Mouse (Mus musculus) cerebellum, adult 2 months (tissue): Measurements from ENCODE around the gene Pxt1. TPM values are rescaled to one million over a fixed set of nuclear protein-coding genes. Genes with fewer than 3 reads are reported as not detected.
A peak's percentile ranks its signal among the peaks of the same experiment; 100 is the strongest.

Source experiments
- DNase-seq, 2 experiments: peaks; one replicate each; pipeline ENCODE4 v3.0.0; 2021
- H3K27ac ChIP-seq: fragments of 200-500 bp; 2 replicates; pipeline ENCODE4 v1.5.1; 2012; ENCODE audit warnings: low read length, control low read depth, inconsistent platforms; ENCODE audit not compliant: insufficient read depth
- H3K27me3 ChIP-seq: fragments of 200-500 bp; 2 replicates; pipeline ENCODE4 v1.6.1; 2012; ENCODE audit warnings: inconsistent platforms, mild to moderate bottlenecking, low read length, moderate library complexity; ENCODE audit not compliant: control insufficient read depth, insufficient read depth
- H3K4me1 ChIP-seq: fragments of 200-500 bp; 2 replicates; pipeline ENCODE4 v1.6.1; 2011; ENCODE audit warnings: low read length; ENCODE audit not compliant: control insufficient read depth, insufficient read depth
- H3K4me3 ChIP-seq: fragments of 200-500 bp; replicated peaks from 2 replicates; pipeline ENCODE3; 2011; ENCODE audit warnings: mild to moderate bottlenecking, low read depth, low read length, control low read depth; ENCODE audit not compliant: insufficient read depth
- CTCF ChIP-seq: fragments of 200-500 bp; IDR thresholded peaks from 2 replicates; pipeline ENCODE4 v1.5.1; 2011; ENCODE audit warnings: low read depth, mild to moderate bottlenecking, control low read depth, low read length, moderate library complexity, borderline replicate concordance; ENCODE audit not compliant: insufficient read depth
- POLR2A ChIP-seq: fragments of 200-500 bp; IDR thresholded peaks from 2 replicates; pipeline ENCODE4 v1.6.1; 2011; ENCODE audit warnings: low read length, control low read depth, borderline replicate concordance; ENCODE audit not compliant: insufficient read depth
- WGBS: fragments of 180-500 bp; shearing (Covaris S2); methylation state at CpG from one replicate; pipeline ENCODE4 v1.1.7; 2018; 5-methylcytosine and 5-hydroxymethylcytosine counted together
- polyA plus RNA-seq: library from polyadenylated mRNA; depleted of rRNA; stranded (reverse); fragments of >200 nt; gene quantifications from 2 replicates; pipeline ENCODE4 v1.2.3, GENCODE M21; 2012

Pxt1 gene
- polyA plus RNA-seq, 1 experiment: not detected

DNA sequence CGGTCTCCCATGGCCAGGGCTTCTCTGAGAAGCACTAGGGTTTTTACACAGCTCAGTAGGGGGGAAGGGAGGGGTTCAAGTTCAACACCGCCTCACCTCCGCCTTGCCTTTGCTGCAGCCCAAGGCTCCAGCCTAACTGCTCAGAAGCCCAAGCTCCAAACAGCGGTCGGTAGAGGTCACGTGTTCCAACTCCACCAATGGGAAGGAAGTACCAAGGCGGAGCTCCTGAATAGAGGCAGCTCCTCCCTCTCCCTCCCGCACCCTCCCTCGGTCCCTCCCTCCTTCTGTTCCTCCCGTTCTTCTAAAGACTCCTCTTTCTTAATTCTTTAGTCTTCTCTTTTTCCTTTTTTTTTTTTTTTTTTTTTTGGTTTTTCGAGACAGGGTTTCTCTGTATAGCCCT is 1.5 kb downstream of the Pxt1 start:
- 80% methylated on average over 10 of the region's 11 CpGs for WGBS
- TF ChIP-seq CTCF: no peak
- TF ChIP-seq POLR2A: no peak
- H3K4me3 ChIP-seq: no peak overlapping the region
- no peak overlapping the region for H3K27ac ChIP-seq
- no peaks in the 10 kb centered on the region for H3K27me3 ChIP-seq
- DNase-seq: no peak
- H3K4me1 ChIP-seq: peaks cover 7% of the 10 kb centered on the region

DNA sequence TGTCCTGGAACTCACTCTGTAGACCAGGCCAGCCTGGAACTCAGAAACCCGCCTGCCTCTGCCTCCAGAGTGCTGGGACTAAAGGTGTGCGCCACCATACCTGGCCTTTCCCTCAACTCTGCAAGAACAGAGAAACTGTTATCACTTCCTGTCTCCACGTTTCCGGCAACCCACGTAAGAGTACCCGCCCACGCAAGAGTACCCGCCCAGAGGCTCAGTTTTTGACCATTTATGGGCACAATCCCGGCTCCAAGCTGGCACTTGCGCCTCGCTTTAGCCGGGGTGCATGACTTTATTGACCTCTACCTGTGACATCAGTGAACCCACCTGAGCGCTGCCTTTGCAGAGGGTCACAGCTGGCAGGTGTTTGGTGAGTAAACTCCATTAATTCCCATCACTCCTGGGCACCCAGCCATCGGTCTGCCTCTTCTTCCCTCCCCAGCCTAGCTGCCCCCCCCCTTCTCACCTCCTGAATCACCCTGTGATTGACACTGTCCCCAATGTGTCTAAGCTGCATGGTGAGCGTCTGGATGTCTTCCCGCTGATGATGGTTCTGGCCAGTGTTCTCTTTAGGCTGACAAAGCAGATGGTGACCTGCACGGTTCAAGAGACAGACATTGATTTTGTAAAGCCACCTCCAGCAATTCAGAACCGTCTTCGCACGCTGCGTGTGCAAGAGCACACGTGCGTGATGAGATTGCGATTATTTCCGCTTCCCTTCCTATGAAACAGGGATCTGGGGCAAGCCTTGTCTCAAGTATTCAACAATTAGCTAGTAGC is 2.7 kb downstream of the Pxt1 start:
- Histone ChIP-seq H3K27me3 (no peaks in the 10 kb centered on the region), H3K27ac (no peak overlapping the region), H3K4me1 (peaks cover 7% of the 10 kb centered on the region), H3K4me3 (no peak overlapping the region)
- WGBS: 45% methylated on average over 25 of the region's 25 CpGs
- DNase-seq: peak in 1 of 2 experiments; percentile 36
- TF ChIP-seq POLR2A (no peak), CTCF (no peak)

DNA sequence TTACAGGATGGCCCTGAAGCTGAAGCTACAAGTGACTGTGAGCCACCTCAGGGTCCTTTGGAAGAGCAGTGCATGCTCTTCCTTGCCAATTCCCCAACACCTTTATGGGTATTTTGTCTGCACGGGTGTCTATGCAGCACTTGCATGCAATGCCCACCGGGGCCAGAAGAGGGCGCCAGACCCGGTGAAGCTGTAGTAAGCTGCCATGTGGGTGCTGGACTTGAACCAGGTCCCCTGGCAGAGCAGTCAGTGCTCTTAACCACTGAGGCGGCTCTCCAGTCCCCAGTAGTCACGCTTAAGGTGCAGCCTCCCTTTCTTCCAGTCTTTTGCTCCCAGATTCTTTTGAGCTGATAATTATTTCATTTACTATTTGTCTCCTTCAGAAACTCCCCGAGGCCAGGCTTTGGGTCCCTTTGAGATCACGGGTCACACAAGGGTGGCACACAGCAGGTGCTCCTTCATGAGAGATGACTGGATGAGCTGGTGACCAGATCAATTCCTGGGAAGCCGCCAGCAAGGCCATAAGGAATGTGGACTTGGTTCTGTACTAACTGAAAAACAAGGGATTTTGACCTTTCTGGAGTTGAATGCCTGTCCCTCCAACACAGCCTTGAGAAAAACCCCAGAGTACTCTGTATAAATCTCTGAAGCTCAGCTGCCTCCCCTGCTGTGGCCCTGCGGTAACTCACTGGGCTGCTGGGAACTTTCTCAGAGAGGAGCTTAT is 6.9 kb downstream of the Pxt1 start:
- H3K4me3 ChIP-seq: no peak overlapping the region
- no peak overlapping the region for H3K27ac ChIP-seq
- TF ChIP-seq CTCF: peak; percentile 45; the same call in 1 of the 2 replicates
- no peak for TF ChIP-seq POLR2A
- WGBS: 70% methylated on average over 10 of the region's 10 CpGs
- peak in 1 of 2 experiments; percentile 26 for DNase-seq
- H3K27me3 ChIP-seq: no peaks in the 10 kb centered on the region
- peaks cover 7% of the 10 kb centered on the region for H3K4me1 ChIP-seq

DNA sequence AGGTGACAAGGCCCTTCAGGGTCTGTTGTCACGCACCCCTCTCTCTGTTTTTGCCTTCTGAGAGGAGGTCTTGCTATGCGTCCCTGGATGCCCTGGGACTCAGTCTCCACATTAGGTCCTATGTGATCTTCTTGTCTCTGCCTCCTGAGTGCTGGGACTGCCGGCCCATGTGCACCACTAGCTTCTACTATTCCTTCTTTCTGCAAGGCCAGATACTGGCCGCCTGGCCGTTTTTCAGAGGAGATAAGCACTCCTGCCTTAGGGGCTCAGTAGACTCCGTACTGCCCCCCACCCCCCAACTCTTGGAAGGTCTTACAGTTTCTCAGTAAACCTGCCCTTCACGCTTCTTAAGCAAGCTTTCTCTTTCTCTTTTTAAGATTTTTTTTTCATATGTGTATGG is 7.5 kb downstream of the Pxt1 start:
- no peak for TF ChIP-seq POLR2A
- TF ChIP-seq CTCF: no peak
- Histone ChIP-seq H3K4me1 (peaks cover 4% of the 10 kb centered on the region; the same call in 1 of the 2 replicates), H3K27me3 (no peaks in the 10 kb centered on the region), H3K4me3 (no peak overlapping the region), H3K27ac (no peak overlapping the region)
- DNase-seq: no peak
- WGBS: 89% methylated on average over 7 of the region's 7 CpGs

DNA sequence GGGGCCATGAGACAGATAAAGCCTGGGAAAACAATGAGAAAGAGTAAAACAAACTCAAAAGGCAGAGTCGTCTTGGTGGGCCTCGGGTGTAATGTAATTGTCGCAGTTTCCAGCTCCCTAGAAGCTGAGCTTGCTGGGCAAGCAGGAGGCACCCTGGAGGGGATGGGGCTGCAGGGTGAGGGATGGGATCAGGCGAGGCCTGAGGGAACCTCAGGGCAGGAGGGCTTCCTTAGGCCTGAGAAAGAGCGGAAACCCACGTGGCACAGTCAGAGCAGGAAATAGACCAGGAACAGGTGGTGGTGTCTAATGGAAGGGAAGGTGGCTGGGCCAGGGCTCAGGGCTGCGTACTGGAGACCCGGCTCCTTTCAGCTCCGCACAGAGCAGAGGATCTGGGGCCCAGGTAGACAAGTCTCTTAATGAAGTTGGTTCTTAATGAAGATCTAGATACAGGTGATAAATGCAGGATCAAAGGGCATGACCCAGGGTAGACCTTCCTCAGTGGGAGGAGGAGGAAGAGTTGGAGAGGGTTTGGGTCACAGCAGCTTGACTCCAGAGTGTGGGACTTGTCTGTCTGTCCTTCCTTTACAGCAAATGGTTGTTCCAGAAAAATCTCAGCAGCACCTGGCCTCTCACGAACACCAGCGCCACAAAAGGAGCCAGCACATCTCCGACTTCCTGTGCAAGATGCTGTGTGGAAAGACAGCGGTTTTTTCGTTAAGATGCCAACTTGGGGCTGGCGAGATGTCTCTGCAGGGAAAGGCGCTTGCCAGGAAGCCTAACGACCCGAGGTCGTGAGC is 9.3 kb downstream of the Pxt1 start:
- Histone ChIP-seq H3K27me3 (no peaks in the 10 kb centered on the region), H3K4me3 (no peak overlapping the region), H3K27ac (no peak overlapping the region), H3K4me1 (peaks cover 9% of the 10 kb centered on the region; the same call in 1 of the 2 replicates)
- TF ChIP-seq POLR2A: no peak
- TF ChIP-seq CTCF: no peak
- no peak for DNase-seq
- WGBS: 65% methylated on average over 19 of the region's 19 CpGs

DNA sequence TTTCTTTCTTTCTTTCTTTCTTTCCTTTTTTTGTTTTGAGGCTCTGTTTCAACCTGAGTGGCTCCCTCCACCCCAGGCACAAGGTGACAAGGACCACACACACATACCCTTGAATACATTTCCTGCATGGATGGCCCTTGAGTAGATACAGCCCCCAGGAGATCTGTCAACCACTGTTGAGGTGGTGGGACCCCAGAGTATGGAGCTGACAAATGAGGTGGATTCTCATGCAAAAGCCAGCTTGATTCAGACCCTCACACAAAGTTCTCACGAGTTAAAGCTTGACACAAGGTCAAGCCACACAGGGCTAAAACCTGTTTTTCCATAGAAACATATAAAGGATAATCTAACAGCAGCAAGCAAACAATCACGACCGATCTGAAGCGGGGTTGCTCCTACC is 11.4 kb downstream of the Pxt1 start:
- no peak overlapping the region for H3K4me3 ChIP-seq
- H3K27me3 ChIP-seq: no peaks in the 10 kb centered on the region
- WGBS: 88% methylated on average over 4 of the region's 4 CpGs
- H3K4me1 ChIP-seq: peaks cover 9% of the 10 kb centered on the region; the same call in 1 of the 2 replicates
- no peak overlapping the region for H3K27ac ChIP-seq
- no peak for TF ChIP-seq CTCF
- no peak for TF ChIP-seq POLR2A
- no peak for DNase-seq

DNA sequence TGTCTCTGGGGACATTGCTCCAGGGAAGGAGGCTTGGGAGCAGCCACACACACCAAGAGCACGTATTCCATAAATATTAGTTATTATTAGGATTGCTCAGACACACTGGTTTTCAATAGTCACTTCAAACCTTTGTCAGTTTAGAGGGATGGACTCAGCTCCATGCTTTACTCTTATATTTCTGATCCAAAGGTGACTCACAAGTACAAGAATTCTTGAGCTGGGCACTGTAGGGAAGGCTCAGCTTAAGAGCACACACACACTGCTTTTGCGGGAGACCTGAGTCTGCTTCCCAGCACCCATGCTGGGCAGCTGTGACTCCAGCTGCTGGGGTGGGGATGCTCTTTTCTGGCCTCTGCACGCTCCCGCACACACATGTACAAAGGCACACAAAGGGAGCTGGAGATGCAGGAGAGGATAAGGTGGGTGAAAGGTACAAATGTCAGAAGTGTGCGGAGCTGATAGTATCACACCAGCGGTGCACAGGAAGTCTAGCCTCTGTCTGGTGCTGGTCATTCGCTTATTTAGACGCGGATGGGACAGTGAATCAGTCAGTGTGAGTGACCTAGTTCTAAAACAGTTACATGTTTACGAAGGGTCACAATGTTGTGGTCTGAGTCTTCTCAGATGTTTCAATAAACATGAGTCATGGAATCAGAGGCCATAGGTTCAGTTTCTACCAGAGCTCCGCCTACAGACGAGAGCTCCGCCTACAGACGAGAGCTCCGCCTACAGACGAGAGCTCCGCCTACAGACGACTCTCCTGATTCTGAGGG is 12.0 kb downstream of the Pxt1 start:
- TF ChIP-seq POLR2A (no peak), CTCF (no peak)
- 94% methylated on average over 18 of the region's 18 CpGs for whole genome bisulfite sequencing
- Histone ChIP-seq H3K4me1 (peaks cover 9% of the 10 kb centered on the region; the same call in 1 of the 2 replicates), H3K27me3 (no peaks in the 10 kb centered on the region), H3K27ac (no peak overlapping the region), H3K4me3 (no peak overlapping the region)
- no peak for DNase-seq
